Mouse (Mus musculus): Measurements from ENCODE around the gene Gm3336. TPM values are rescaled to one million over a fixed set of nuclear protein-coding genes. Genes with fewer than 3 reads are reported as not detected.

Gene Gm3336
- total RNA-seq (2021): not detected

- intact Hi-C loops (cut with DNase I): loop anchor here (1.0 kb wide), 1 partner anchor 126 kb away; no protein-coding TSS in a partner anchor
- DNase-seq: peak; percentile 62 to 71
Measured at GRCm38 (mm10) chr8:70718297-70718696, at the start of gene Gm3336. Gm3336 (plus strand) TSS chr8:70718543.

GRCm38 (mm10) chr8:70671615-70672324 is 46.6 kb upstream of the Gm3336 start:
- intact Hi-C loops (cut with DNase I): loop anchor here (5.0 kb wide), 1 partner anchor 81 kb away; the partner anchor contains the start of gene Rab3a
- peak; percentile 47 to 57 for DNase-seq

- DNase-seq: no peak
- intact Hi-C loops (cut with DNase I): loop anchor here (1.0 to 5.0 kb wide), 2 partner anchors 26 to 80 kb away; partner anchors contain the start of genes Jund and Rab3a
Measured at GRCm38 (mm10) chr8:70672325-70673078, 45.8 kb upstream of the Gm3336 start.

GRCm38 (mm10) chr8:70673079-70673856 is 45.1 kb upstream of the Gm3336 start, which contains the start of gene Lsm4:
Lsm4 (plus strand) TSS chr8:70673248.
- peak; percentile 99 for DNase-seq
- intact Hi-C loops (cut with DNase I): loop anchor here (1.0 to 5.0 kb wide), 2 partner anchors 25 to 79 kb away; partner anchors contain the start of genes Jund and Rab3a

GRCm38 (mm10) chr8:70674109-70674508 is 44.2 kb upstream of the Gm3336 start:
- intact Hi-C loops (cut with DNase I): loop anchor here (5.0 kb wide), 1 partner anchor 78 kb away; the partner anchor contains the start of gene Rab3a
- no peak for DNase-seq

GRCm38 (mm10) chr8:70674716-70675115 is 43.6 kb upstream of the Gm3336 start:
- no peak for DNase-seq
- intact Hi-C loops (cut with DNase I): loop anchor here (1.0 to 5.0 kb wide), 2 partner anchors 21 to 78 kb away; partner anchors contain the start of gene Rab3a

- intact Hi-C loops (cut with DNase I): loop anchor here (1.0 kb wide), 1 partner anchor 20 kb away; no protein-coding TSS in a partner anchor
Measured at GRCm38 (mm10) chr8:70675336-70675735, 43.0 kb upstream of the Gm3336 start.

GRCm38 (mm10) chr8:70677451-70678080 is 40.8 kb upstream of the Gm3336 start:
- intact Hi-C loops (cut with DNase I): no loop called here

More at GRCm38 (mm10) chr8:70675336-70675735, 43.0 kb upstream of the Gm3336 start:
- DNase-seq: no peak

GRCm38 (mm10) chr8:70678679-70679078 is 39.7 kb upstream of the Gm3336 start:
- intact Hi-C loops (cut with DNase I): no loop called here

More at GRCm38 (mm10) chr8:70677451-70678080, 40.8 kb upstream of the Gm3336 start:
- DNase-seq: no peak

GRCm38 (mm10) chr8:70679404-70679803 is 38.9 kb upstream of the Gm3336 start:
- intact Hi-C loops (cut with DNase I): no loop called here

More at GRCm38 (mm10) chr8:70678679-70679078, 39.7 kb upstream of the Gm3336 start:
- DNase-seq: no peak

GRCm38 (mm10) chr8:70680039-70680438 is 38.3 kb upstream of the Gm3336 start:
- intact Hi-C loops (cut with DNase I): no loop called here
- DNase-seq: no peak

More at GRCm38 (mm10) chr8:70679404-70679803, 38.9 kb upstream of the Gm3336 start:
- no peak for DNase-seq

GRCm38 (mm10) chr8:70681410-70681809 is 36.9 kb upstream of the Gm3336 start:
- no peak for DNase-seq
- intact Hi-C loops (cut with DNase I): no loop called here

- intact Hi-C loops (cut with DNase I): no loop called here
- peak; percentile 74 to 81 for DNase-seq
Measured at GRCm38 (mm10) chr8:70682193-70682592, 36.1 kb upstream of the Gm3336 start.

GRCm38 (mm10) chr8:70682692-70683091 is 35.7 kb upstream of the Gm3336 start:
- no peak for DNase-seq
- intact Hi-C loops (cut with DNase I): no loop called here

GRCm38 (mm10) chr8:70684291-70684690 is 34.1 kb upstream of the Gm3336 start:
- intact Hi-C loops (cut with DNase I): no loop called here
- DNase-seq: no peak

GRCm38 (mm10) chr8:70687576-70687975 is 30.8 kb upstream of the Gm3336 start:
- intact Hi-C loops (cut with DNase I): no loop called here

GRCm38 (mm10) chr8:70688136-70688535 is 30.2 kb upstream of the Gm3336 start:
- intact Hi-C loops (cut with DNase I): no loop called here
- DNase-seq: no peak

More at GRCm38 (mm10) chr8:70687576-70687975, 30.8 kb upstream of the Gm3336 start:
- DNase-seq: peak; percentile 75 to 80

GRCm38 (mm10) chr8:70689892-70690390 is 28.4 kb upstream of the Gm3336 start:
- intact Hi-C loops (cut with DNase I): no loop called here
- no peak for DNase-seq

- no peak for DNase-seq
- intact Hi-C loops (cut with DNase I): no loop called here
Measured at GRCm38 (mm10) chr8:70691230-70691629, 27.1 kb upstream of the Gm3336 start.
